Mouse (Mus musculus): ENCODE results near the gene Kdf1.
"Not testable (repeated sequence)": the region's sequence is repeated elsewhere in the genome, so short reads cannot be mapped to it uniquely, and the experiment has no call there.

The Kdf1 gene

DNA sequence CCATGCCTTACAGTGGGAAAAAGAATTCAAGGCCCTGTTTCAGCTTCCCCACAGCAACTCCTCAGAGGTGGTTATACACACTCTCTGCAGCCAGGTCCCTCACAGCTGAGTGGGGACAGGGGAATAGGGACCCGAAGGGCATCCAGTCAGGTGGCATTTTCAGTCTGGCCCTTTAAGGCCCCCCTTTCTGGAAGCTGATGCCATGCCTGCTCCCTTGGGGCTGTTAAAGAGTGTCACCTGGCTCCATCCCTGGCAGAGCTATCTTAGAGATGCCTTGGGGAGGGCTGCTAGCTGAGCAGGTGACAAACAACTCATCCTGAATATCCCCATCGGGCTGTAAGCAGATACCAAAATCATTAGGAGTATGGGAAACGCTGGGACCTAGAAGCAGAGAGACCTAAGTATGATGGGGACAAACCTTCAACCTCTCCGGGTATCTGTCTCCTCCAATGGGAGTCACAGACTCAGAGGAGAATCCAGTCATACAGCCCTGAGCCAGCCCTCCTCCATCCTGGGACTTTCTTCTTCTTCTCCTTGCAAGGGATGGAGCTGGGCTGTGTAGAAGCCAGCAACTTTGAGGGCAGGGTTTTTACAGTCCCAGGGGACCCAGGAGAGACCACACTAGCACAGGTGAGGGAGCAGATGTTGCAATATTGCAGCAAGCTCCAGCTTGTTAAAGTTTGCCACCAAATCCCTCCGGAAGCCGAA is 21.9 kb upstream of the Kdf1 start:
- no peak for DNase-seq (ENCODE audit: low spot score in 2 of 2)

DNA sequence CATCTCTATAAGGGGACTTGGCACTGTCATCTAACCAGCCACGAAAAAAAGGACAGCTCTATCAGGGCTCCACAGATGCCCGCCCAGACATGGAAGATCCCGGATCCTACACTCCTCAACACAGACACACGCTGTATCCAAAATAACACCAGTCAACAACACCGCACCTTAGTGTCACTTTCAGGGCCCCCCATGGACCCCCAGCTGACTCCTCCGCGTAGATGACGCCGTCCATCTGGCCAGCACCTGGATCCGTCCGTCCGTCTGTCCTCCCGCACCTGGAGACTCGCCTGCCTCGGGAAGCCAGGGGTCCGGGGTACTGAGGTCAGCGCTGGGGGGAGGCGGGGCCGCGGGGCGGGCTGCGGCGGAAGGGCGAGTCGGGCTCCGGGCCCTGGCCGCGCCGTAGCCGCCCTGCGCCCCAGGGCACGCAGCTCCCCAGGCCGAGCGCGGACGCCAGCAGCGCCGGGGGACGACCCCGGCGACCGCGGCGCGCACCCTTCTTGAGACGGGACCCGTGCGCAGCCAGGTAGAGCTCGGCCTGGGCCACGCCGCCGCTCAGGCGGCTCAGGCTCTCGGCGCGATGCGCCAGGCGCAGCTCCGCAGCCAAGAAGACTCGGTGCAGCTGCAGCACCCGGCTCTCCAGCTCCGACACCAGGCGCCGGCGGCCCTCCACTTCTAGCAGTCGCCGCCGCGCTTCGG is 21.2 kb upstream of the Kdf1 start:
- DNase-seq (ENCODE audit: low spot score in 2 of 2), result no peak

DNA sequence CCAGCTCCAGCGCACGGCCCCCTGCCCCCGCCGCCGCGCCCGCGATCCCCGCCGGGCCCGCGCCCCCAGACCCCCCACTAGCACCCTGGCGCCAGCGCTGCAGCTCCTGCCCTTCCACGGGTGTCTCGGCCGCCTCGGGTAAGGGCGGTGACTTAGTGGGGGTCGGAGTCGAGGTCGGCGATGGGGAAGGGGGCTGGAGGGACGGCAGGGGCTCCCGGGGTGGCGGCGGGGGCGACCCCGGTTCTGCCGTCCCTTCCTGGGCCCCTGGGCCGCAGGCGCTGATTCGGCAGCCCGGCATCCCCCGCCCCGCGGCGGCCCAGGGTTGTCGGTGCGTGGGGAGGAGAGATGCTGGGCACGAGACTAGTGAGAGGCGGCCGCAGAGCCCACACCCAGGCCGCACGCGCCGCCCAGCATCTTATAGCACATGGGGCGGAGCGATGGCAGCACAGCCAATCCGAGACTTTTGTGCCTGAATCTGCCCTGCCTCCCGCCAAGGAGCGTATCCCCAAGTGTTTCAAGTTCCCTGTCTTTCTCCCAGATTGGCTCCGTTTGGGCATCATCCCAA is 20.5 kb upstream of the Kdf1 start, which contains the start of gene Trnp1:
Trnp1 (minus strand) TSS at position 391 of the 565 bp plus-strand sequence.
- peak; percentile 21 to 24 for DNase-seq (ENCODE audit: low spot score in 2 of 2)

DNA sequence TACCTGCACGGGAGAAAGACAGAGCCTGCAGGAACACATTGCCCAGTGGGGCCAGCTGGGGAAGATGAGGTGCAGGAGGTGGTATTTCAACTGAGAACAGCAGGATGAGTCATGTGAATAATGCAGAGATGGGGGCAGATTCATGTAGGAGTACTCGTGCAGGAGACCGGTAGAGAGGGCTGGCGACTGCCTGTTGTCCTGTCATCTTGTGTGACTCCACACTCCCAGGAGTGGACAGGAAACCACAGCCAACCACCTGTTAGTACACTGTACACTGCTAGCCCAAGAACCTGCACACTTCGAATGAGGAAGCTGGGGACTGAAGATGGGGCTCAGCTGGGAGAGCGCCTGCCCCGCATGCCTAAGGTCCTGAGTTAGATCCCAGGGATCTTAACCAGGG is 17.2 kb upstream of the Kdf1 start:
- no peak for DNase-seq (ENCODE audit: low spot score in 2 of 2)

DNA sequence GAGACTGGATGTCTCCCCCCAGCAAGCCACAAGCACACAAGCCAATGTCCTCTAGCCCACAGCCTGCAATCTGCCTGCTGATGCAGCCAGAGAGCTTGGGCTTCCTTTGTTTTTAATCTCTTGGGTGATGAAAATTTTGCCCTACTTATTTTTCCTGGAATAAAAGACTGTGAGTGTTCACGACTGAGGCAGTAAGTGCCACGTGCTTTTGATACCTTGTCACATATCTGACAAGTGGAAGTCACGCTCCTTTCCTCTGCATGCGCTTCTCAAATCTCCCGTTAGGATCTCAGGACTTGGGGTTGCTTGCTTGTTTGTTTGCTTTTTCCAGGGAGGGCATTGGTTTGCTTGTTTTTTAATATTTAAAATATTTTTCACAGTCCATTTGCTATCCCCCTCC is 14.5 kb upstream of the Kdf1 start:
- no peak for DNase-seq (ENCODE audit: low spot score in 2 of 2)

DNA sequence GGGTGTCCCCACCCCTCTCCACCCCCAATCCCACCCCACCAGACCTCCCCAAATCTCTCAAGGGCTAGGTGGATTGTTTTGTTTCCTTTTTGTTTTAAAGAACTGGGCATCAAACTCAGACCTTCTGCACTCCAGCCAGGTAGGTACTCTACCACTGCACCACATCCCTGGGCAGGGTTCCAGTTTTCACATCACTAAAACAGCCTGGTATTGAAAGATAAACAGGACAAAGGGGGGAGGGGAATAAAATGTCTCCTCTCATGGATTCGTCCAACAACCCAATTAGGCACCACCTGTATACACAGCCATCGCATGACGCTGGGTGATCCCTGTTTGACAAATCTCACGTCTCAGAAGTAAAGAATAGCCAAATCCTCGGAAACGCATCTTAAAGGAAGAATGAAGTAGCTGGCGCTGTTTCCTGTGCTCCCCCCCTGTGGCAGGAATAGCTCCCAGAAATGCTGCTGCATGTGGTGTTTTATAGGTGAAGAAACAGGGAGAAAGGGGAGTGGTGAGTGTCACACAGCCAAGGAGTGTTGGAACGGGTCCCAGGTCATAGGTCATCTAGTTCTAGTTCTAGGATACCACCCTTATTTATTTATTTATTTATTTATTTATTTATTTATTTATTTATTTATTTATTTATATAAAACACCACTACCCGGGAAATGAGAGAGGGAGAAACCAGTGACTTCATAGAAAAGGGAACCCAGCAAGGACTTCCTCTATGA is 13.8 kb upstream of the Kdf1 start:
- no peak for DNase-seq (ENCODE audit: low spot score in 2 of 2)

DNA sequence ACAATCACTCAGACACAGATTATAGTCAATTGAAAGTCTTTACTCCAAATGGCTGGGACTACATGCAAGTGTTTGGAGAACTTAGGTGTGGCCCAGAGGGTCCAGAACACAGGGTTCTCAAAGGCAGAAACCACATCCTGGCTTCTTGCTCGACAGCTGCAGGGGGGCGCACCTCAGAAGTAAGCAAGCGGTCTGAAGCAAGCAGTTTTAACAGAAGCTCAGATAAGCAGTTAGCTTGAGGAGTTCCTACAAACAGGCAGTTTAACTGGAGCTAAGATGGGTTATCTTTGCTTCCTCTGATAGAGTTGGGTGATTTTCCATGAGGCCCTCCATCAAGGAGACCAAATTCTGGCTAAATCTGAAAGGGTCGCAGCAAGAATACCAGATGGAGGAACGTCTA is 12.2 kb upstream of the Kdf1 start:
- DNase-seq (ENCODE audit: low spot score in 2 of 2), result no peak

DNA sequence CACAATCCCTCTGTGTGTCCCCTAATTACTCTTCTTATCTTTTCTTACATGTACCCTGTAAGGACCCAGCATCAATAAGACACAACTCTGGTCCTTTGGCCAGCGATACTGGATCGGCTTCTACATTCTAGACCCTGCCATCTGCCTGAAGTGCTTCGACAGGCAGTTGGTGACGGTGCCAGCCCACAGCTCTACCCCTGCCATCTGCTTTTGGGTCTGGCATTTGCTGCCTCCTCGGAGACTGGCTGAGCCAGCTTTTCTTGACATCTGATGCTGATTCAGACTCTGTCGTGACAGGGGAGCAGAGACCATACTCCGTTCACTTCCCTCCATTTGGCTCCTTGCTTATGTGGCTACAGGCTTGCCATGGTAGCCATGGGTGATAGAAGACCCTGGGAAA is 9.8 kb upstream of the Kdf1 start:
- no peak for DNase-seq (ENCODE audit: low spot score in 2 of 2)

DNA sequence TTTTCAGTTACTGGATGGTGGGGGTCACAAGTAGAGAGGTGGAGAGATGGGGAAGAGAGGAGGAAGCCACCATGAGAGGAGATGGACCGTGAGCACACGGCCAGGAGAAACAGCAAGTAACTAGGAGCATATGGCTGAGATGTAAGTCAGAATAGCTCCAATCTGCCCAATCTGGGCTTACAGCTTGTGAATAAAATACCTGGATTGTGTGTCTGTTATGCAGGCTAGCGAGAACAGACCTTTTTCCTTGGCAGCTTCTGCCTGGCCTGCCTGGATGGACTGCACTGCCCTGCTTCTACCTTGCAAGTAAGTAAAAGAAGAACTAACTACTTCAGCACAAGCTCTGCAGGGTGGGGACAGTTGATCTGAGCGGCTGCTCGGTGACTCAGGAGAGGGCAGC is 7.7 kb upstream of the Kdf1 start:
- DNase-seq (ENCODE audit: low spot score in 2 of 2), result no peak

DNA sequence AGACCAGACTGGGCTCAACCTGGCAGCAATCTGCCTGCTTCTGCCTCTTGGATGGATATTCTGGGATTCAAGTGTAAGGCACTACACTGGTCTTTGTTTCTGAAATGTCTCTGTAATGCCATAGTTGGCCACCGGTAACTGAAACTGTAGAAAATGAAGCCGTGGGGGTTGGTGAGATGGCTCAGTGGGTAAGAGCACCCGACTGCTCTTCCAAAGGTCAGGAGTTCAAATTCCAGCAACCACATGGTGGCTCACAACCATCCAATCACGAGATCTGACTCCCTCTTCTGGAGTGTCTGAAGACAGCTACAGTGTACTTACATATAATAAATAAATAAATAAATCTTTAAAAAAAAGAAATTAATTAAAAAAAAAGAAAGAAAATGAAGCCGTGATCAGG is 6.3 kb upstream of the Kdf1 start:
- DNase-seq (ENCODE audit: low spot score in 2 of 2), result not testable (repeated sequence)

DNA sequence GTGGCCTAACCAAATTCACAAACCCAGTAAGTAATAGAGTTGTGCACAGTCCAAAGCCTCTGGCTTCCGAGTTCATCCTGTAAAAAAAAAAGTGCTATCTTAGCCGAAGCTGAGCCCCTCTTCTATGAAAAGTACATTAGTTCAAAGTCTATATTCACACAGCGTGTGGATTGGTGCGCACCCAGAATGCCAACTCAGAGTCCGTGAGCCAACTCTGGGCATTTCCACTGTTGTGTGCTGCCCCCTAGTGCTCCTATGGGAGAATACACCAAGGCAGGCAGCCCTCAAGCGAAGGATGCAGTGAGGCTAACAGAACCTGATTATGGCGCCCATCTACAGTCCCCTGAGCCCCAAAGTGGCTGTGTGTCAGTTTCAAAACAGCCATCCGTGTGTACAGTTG is 5.8 kb upstream of the Kdf1 start:
- DNase-seq (ENCODE audit: low spot score in 2 of 2), result peak; percentile 33 to 52

DNA sequence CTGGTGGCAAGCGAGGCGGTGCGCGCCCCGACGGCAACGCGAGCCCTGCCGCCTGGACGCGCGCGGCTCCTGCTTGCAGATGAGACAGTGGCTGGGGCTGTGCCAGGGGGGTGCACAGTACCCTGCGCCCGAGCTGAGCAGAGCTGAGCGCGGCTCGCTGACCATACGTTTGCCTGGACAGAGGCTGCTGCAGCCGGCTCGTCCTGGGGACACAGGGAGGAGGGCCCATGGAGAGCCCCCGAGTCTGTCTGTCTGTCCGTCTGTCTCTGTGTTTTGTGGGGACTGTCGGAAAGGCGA is 554 bp downstream of the Kdf1 start:
- no peak for DNase-seq (ENCODE audit: low spot score in 2 of 2)

DNA sequence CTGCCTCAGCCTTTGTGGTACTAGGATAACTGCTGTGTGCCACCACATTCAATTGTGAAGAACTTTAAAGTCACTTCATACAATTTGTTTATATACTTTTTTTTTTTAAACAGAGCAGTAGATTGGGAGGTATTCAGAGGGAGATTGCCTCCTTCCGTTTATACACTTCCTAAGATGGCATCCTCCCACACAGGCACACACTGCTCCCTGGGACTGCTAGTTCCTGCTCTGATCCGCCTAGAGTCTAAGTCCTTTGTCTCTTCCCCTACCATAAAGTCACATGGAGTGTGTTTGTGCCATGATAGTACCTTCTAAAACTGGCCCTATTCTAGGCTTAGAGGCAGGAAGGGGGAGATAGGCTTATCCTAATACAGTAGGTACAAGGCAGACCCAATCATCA is 2.7 kb downstream of the Kdf1 start:
- no peak for DNase-seq (ENCODE audit: low spot score in 2 of 2)

DNA sequence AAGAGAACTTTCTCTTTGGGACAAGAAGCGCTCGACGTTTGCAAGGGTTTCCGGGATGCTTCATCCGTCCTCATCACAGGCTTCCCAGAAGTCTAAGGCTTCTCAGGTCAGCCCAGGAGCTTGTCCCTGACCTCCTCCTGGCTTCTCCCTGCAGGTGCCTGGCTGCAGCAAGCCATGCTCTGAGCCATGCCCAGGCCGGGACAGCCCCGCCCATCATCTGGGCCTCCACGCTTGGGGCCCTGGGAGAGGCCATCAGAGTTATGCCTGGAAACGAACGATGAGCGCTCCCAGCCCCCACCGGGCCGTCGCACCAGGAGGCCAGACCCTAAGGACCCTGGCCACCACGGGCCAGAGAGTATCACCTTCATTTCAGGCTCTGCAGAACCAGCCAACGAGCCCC is 9.0 kb downstream of the Kdf1 start:
- DNase-seq (ENCODE audit: low spot score in 2 of 2), result no peak

DNA sequence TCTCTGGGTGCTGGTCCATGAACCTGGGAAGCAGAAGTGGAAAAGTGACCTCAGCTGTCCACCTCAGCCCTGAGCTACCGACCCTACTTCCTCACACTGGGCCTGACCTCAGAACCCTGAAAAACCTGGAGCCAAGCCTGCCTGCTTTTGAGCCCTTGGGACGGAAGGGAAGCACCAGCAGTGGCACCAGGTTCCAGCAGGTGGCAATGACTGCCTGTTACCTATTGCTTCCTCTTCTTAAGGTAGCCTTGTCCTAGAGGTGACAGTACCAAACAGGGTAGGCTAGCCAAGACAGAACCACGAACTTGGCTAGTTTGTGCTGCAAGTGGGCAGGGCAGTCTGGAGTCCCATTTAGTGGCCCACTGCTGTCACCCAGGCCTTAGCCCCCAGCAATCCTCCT is 14.0 kb downstream of the Kdf1 start:
- DNase-seq (ENCODE audit: low spot score in 2 of 2), result no peak

DNA sequence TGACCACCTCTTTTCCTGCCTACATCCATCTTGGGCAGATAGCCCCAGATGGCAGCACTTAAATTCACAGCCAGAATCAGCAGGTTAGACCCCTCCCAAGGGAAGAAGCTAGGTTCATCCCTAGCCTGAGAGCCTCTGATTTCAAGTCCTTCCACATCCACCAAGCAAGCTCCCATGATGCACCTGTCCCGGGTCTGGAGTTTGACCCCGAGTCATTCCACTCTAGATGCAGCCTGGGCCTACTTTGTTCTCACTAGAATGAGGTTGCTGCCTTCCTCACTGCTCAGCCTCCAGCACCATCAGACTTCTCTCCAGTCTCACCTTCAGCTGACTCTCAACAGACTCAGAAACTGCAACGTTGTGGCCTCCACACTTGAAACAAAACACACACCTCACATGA is 17.3 kb downstream of the Kdf1 start:
- no peak for DNase-seq (ENCODE audit: low spot score in 2 of 2)

DNA sequence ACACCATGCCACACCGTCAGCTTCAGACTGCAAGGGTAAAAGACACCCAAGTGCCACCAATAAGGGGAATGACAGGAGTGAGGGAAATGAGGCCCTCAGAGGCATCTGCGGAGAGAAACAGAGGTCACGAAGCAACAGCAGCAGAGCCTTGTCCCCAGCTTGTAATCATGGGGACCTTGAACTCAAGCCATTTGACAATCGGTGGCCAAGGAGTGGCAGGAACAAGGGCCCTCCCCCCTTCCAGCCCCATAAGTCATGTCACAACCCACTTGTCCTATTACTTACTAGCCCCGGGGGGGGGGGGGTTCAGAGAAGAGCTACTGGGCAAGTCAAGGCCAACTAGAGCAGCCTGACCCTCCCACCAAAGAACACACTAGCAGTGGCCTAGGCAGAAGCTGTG is 17.9 kb downstream of the Kdf1 start:
- no peak for DNase-seq (ENCODE audit: low spot score in 2 of 2)

DNA sequence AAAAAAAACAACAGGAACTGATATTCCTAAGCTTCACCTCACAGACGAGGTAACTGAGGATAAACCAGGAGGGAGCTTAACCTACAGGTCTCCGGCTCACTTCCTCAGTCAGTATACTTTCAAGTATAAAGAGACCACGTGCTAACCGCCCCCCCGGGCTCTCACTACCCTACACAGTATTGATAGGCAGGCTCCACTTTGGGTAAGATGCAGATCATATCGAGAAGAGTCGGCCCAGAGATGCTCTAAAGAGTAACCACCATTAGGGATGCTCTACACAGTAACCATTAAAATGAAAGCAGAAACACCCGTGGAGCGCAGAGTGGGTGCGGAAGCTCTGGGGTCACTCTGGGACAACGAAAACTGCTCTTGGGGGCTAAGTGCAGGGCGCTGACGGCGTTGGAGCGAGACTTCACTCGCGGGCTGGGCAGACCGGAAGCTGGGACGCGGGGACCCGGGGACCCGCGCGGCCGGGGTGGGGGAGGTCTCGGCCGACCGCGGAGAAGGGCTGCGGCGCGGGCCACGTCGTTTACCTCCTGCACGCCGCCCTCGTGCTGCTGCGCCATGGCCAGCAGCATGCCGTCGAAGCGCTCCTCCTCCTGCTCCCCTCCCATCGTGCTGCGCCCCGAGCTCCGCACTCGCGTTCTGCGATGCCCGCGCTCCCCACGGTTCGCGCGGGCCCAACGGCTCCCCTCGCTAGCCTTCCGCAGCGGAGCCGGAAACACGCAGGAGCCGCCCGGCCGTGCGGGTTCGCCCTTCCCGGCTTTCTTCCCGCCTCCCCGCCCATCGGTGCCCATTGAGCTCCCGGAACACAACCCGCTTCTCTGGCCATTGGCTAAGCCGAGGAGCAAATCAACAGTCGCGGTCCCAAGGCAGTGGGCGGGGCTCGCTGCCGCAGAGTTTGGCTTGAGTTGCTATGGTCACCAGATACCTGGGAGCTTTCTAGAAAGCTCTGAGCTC is 26.8 kb downstream of the Kdf1 start, which contains the start of gene Nudc:
Nudc (minus strand) TSS at position 725 of the 960 bp plus-strand sequence.
- peak; percentile 89 to 91 for DNase-seq (ENCODE audit: low spot score in 2 of 2)

DNA sequence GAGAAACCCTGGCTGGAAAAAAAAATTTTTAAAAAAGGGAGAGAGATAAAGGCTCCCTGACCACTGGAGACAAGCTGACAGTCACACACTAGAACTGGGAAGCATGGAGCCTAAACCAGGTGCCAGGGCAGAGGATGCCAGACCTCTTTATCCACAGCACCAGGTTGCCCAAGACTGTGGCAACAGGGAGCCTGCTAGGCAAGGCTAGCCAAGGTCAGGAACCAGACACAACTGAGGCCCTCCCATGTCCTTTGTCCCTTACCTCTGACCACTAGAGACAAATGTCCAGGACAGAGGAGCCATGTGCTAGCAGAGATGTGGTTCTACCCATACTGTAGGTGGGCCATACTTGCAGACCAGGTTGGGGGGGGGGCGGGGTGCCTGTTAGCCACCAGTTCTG is 33.3 kb downstream of the Kdf1 start:
- DNase-seq (ENCODE audit: low spot score in 2 of 2), result no peak

DNA sequence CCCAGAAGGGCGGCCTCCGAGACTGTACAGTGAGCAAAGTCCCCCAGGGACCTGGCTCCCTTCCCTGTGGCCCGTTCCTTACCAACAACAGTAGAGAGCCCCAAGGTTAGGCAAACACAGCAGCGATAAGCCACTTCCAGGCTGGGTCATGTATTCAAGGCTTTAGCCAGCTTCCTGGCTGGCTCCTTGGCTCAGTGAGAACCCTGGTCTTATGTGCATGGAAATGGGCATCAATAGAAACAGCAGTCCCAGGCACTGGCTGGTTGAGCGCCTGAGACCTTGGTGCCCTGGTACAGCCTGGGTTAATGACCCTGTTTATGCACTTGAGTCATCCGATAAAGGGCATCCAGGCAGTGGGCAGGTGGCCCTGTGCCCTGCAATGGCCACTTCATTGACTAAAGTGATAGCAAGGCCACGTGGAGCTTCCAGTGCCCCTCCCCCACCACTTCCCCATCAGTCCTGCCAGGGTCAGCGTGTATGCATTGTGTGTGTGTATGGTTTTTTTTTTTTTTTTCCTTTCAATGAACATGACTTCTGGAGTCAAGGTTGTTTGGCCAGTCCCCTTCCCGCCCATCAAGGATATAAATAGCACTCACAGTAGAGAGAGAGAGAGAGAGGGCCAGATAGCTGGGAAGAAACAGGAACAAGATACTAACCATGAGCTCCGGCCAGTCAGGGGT is 34.1 kb downstream of the Kdf1 start, which contains the start of gene Nr0b2:
Nr0b2 (plus strand) TSS at position 609 of the 680 bp plus-strand sequence.
- no peak for DNase-seq (ENCODE audit: low spot score in 2 of 2)

Measured in spleen, postnatal 14 days (tissue).